Mouse (Mus musculus) small intestine, adult 2 months (tissue): ENCODE data around the gene Rgs11. TPM values are rescaled to one million over a fixed set of nuclear protein-coding genes. Genes with fewer than 3 reads are reported as not detected.

Experiments used
- H3K27ac ChIP-seq: fragments of 200-500 bp; 2 replicates; pipeline ENCODE4 v1.5.1; 2012; ENCODE audit warnings: low read depth, low read length, control low read depth, inconsistent platforms; ENCODE audit not compliant: insufficient read depth
- H3K27me3 ChIP-seq: fragments of 200-500 bp; 2 replicates; pipeline ENCODE4 v1.6.1; 2012; ENCODE audit warnings: mild to moderate bottlenecking, moderate library complexity, low read length, inconsistent platforms; ENCODE audit not compliant: control insufficient read depth, insufficient read depth
- H3K36me3 ChIP-seq: fragments of 200-500 bp; 2 replicates; pipeline ENCODE4 v1.6.1; 2012; ENCODE audit warnings: mild to moderate bottlenecking, low read length, control low read depth, inconsistent platforms; ENCODE audit not compliant: control insufficient read depth, insufficient read depth
- H3K4me1 ChIP-seq: fragments of 200-500 bp; 2 replicates; pipeline ENCODE4 v1.6.1; 2012; ENCODE audit warnings: low read length, inconsistent platforms, mixed read lengths; ENCODE audit not compliant: control insufficient read depth, insufficient read depth, insufficient read length
- H3K4me3 ChIP-seq: fragments of 200-500 bp; 2 replicates; pipeline ENCODE4 v1.5.1; 2012; ENCODE audit warnings: low read depth, mild to moderate bottlenecking, control low read depth, inconsistent platforms, low read length, moderate library complexity
- CTCF ChIP-seq: fragments of 200-500 bp; IDR thresholded peaks from 2 replicates; pipeline ENCODE4 v1.5.1; 2012; ENCODE audit warnings: low read depth, mild to moderate bottlenecking, control low read depth, inconsistent platforms, low read length, moderate library complexity, mixed read lengths; ENCODE audit not compliant: insufficient replicate concordance, insufficient read length; ENCODE audit errors: extremely low read depth
- POLR2A ChIP-seq: fragments of 200-500 bp; IDR thresholded peaks from 2 replicates; pipeline ENCODE4 v1.6.1; 2012; ENCODE audit warnings: low read depth, mild to moderate bottlenecking, control low read depth, inconsistent platforms, low read length, moderate library complexity
- whole genome bisulfite sequencing: fragments of 180-500 bp; shearing (Covaris S2); methylation state at CpG from one replicate; pipeline ENCODE4 v1.1.7; 2018; 5-methylcytosine and 5-hydroxymethylcytosine counted together
- polyA plus RNA-seq: library from polyadenylated mRNA; depleted of rRNA; stranded (reverse); fragments of >200 nt; gene quantifications from 2 replicates; pipeline ENCODE4 v1.2.3, GENCODE M21; 2012

Gene Rgs11
- polyA plus RNA-seq, 1 experiment = 3.8 TPM

DNA sequence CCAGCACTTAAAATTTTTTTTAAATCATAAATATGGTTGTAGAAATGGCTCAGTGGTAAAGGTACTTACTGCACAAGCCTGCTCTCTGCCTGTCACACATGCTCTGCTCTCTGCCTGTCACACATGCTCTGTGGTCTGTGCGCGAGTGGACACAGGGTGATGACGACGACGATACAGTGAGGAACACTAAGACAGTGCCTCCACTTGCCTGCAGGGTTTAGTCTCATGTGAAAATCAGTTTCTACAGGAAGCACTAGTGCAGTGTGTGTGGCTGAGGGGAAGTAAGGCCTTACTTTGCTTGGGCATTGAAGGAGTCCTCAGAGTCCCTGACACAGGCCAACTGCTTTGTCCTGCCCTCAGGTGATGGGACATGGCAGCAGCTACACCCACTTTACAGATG is 27.0 kb downstream of the Rgs11 start:
- TF ChIP-seq CTCF = no peak
- no peak for TF ChIP-seq POLR2A

GRCm38 (mm10) chr17:26231156-26231555 is 28.4 kb downstream of the Rgs11 start:
- Histone ChIP-seq H3K27ac (no peak overlapping the region), H3K36me3 (peaks cover 17% of the 10 kb centered on the region), H3K4me1 (peaks cover 9% of the 10 kb centered on the region), H3K4me3 (no peak overlapping the region), H3K27me3 (no peaks in the 10 kb centered on the region)
- 82% methylated on average over 5 of the region's 5 CpGs for WGBS
- TF ChIP-seq POLR2A (no peak), CTCF (no peak)

More for the DNA sequence above, 27.0 kb downstream of the Rgs11 start:
- 92% methylated on average over 5 of the region's 5 CpGs for WGBS
- Histone ChIP-seq H3K4me1 (peaks cover 13% of the 10 kb centered on the region; the same call in 1 of the 2 replicates), H3K27ac (no peak overlapping the region), H3K36me3 (peaks cover 17% of the 10 kb centered on the region), H3K27me3 (no peaks in the 10 kb centered on the region), H3K4me3 (no peak overlapping the region)

DNA sequence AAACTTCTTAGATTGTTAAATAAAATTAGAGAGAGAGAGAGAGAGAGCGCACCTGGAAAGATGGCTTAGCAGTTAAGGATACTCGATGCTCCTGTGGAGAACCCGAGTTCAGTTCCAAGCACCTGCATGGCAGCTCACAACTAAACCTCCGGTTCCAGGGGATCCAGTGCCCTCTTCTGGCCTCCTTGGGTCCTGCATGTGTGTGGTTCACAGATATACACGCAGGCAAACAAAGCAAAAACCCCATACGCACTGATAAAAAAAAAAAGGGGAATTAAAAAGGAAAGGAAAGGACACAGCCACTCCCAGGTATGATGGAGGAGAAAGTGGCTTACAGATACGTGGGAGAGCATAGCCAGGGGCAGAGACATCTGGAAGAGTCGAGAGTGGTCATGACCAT is 30.1 kb downstream of the Rgs11 start:
- Histone ChIP-seq H3K36me3 (peaks cover 17% of the 10 kb centered on the region), H3K4me3 (no peak overlapping the region), H3K4me1 (peaks cover 12% of the 10 kb centered on the region), H3K27ac (no peak overlapping the region), H3K27me3 (no peaks in the 10 kb centered on the region)
- WGBS = 89% methylated on average over 8 of the region's 8 CpGs
- TF ChIP-seq POLR2A (no peak), CTCF (peak; percentile 61; the same call in 1 of the 2 replicates)

GRCm38 (mm10) chr17:26234386-26234785 is 31.6 kb downstream of the Rgs11 start:
- Histone ChIP-seq H3K4me3 (no peak overlapping the region), H3K27ac (peak overlapping the region; percentile 10; the same call in 1 of the 2 replicates), H3K36me3 (peaks cover 18% of the 10 kb centered on the region), H3K27me3 (no peaks in the 10 kb centered on the region), H3K4me1 (peaks cover 18% of the 10 kb centered on the region)
- TF ChIP-seq CTCF = no peak
- no peak for TF ChIP-seq POLR2A
- 63% methylated on average over 8 of the region's 8 CpGs for WGBS

DNA sequence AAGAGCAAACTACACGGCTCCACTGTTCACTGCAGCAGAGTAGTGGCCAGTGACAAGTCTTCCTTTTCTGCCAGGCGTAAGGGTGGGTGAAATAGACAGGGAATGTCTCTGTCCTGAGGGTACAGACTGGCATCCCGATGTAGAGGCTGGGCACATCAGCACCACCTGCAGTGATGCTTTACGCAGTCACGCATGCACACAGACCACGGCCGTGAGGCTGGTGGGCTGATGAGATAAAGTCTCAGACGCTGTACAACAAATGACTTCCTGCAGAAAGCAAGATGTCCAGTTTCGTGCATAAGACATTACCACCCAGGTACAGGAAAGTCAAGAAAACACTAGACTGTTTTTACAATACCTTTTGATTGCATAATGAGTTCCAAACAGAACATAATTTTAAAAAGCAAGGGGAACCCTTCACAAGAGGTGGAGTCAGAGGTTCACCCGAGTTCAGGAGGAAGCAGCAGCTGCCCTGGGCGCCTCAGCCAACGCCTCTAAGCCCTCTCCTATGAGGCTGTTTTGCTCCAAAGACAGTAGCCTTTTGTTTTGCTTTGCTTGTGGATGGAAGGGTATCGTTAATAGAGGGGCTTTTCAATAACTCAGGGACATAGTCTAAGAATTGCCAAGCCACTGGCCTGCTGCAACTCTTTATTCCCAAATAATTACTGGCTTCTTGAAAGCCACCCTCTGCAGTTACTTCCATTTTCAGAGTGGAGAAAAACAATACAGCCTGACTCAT is 32.5 kb downstream of the Rgs11 start:
- no peaks in the 10 kb centered on the region for H3K27me3 ChIP-seq
- 21% methylated on average over 13 of the region's 13 CpGs for WGBS
- peaks cover 18% of the 10 kb centered on the region for H3K4me1 ChIP-seq
- peak overlapping the region; percentile 99 for H3K27ac ChIP-seq
- TF ChIP-seq CTCF (no peak), POLR2A (no peak)
- peaks cover 15% of the 10 kb centered on the region for H3K36me3 ChIP-seq
- no peak overlapping the region for H3K4me3 ChIP-seq

- H3K36me3 ChIP-seq = peaks cover 3% of the 10 kb centered on the region; the same call in 1 of the 2 replicates
- H3K4me1 ChIP-seq = peaks cover 18% of the 10 kb centered on the region
- TF ChIP-seq CTCF = no peak
- no peak for TF ChIP-seq POLR2A
- H3K27me3 ChIP-seq = no peaks in the 10 kb centered on the region
- no peak overlapping the region for H3K4me3 ChIP-seq
- WGBS = 23% methylated on average over 10 of the region's 10 CpGs
- peak overlapping the region; percentile 99 for H3K27ac ChIP-seq
Measured at GRCm38 (mm10) chr17:26237667-26238066, 34.9 kb downstream of the Rgs11 start.

- Histone ChIP-seq H3K4me3 (no peak overlapping the region), H3K4me1 (peaks cover 21% of the 10 kb centered on the region), H3K27me3 (no peaks in the 10 kb centered on the region), H3K36me3 (peaks cover 1% of the 10 kb centered on the region; the same call in 1 of the 2 replicates), H3K27ac (peak overlapping the region; percentile 95)
- no peak for TF ChIP-seq CTCF
- no peak for TF ChIP-seq POLR2A
- WGBS = 37% methylated on average over 2 of the region's 2 CpGs
Measured at GRCm38 (mm10) chr17:26239551-26239950, 36.8 kb downstream of the Rgs11 start.
